Mouse (Mus musculus) neural tube, embryonic 15.5 days (tissue): Measurements from ENCODE around the gene Jmy. TPM values are rescaled to one million over a fixed set of nuclear protein-coding genes. Genes with fewer than 3 reads are reported as not detected.

Experiments used
- ATAC-seq: fragments of 200-750 bp; cut with Nextera tagmentation; 2 replicates; pipeline ENCODE4 v1.8.0; 2017; ENCODE audit warnings: mild to moderate bottlenecking, moderate TSS enrichment, moderate library complexity; ENCODE audit not compliant: low FRiP score
- H3K27ac ChIP-seq: fragments of 300-500 bp; sonication (generic); replicated peaks from 2 replicates; pipeline ENCODE4 v1.5.1; 2015; ENCODE audit warnings: mild to moderate bottlenecking, inconsistent platforms
- H3K27me3 ChIP-seq: fragments of 300-500 bp; sonication (generic); replicated peaks from 2 replicates; pipeline ENCODE4 v1.6.1; 2015; ENCODE audit warnings: inconsistent platforms
- H3K36me3 ChIP-seq: fragments of 300-500 bp; sonication (generic); 2 replicates; pipeline ENCODE4 v1.6.1; 2015; ENCODE audit warnings: inconsistent platforms
- H3K4me1 ChIP-seq: fragments of 300-500 bp; sonication (generic); 2 replicates; pipeline ENCODE4 v1.6.1; 2015; ENCODE audit warnings: inconsistent platforms
- H3K4me2 ChIP-seq: fragments of 300-500 bp; sonication (generic); 2 replicates; pipeline ENCODE4 v1.6.1; 2015; ENCODE audit warnings: inconsistent platforms, mild to moderate bottlenecking, moderate library complexity
- H3K4me3 ChIP-seq: fragments of 300-500 bp; sonication (generic); replicated peaks from 2 replicates; pipeline ENCODE4 v1.5.1; 2015; ENCODE audit warnings: mild to moderate bottlenecking, inconsistent platforms
- H3K9ac ChIP-seq: fragments of 300-500 bp; sonication (generic); replicated peaks from 2 replicates; pipeline ENCODE4 v1.6.1; 2015; ENCODE audit warnings: mild to moderate bottlenecking, inconsistent platforms
- H3K9me3 ChIP-seq: fragments of 300-500 bp; sonication (generic); replicated peaks from 2 replicates; pipeline ENCODE4 v1.6.1; 2016; ENCODE audit warnings: inconsistent platforms
- WGBS: fragments of 180-500 bp; shearing (Covaris S2); methylation state at CpG from one replicate; pipeline ENCODE4 v1.1.7; 2015; ENCODE audit warnings: mixed read lengths; 5-methylcytosine and 5-hydroxymethylcytosine counted together
- polyA plus RNA-seq: library from polyadenylated mRNA; unstranded; fragments of >200 nt; fragmentation: Nextera tagmentation; extraction: Ambion mirVana; gene quantifications from 2 replicates; pipeline ENCODE4 v1.2.1, GENCODE M21; 2015

Gene Jmy
- polyA plus RNA-seq, 1 experiment from 2014 or later, result 6.6 TPM

- Histone ChIP-seq H3K9me3 (no peaks in the 10 kb centered on the region), H3K36me3 (peaks cover 32% of the 10 kb centered on the region), H3K27ac (no peak overlapping the region), H3K4me1 (no peaks in the 10 kb centered on the region), H3K9ac (no peak overlapping the region), H3K4me3 (no peak overlapping the region), H3K27me3 (no peaks in the 10 kb centered on the region), H3K4me2 (no peak overlapping the region)
- 94% methylated on average over 3 of the region's 3 CpGs for WGBS
- peak; percentile 65; the same call in 1 of the 2 replicates for ATAC-seq
Observed at GRCm38 (mm10) chr13:93440167-93440566, 59.4 kb downstream of the Jmy start.

DNA sequence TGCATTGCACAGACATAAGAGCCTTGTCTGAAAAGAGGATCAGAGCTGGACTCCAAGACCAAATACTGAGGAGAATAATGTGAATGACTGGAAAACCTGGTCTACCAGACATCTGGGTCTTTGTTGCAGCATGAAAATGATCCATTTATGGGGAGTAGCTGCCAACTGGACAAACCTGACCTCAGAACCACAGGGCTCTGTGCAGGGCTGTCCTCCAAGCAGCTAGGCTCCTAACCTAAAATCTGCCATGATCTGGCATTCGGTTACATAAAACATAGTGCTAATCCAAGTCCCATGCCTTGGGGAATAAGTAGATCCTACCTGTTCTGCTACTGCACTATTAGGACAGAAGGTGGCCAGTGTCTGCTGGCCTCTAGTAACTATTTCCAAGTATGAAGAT, 70.4 kb downstream of the Jmy start:
- Histone ChIP-seq H3K27me3 (no peaks in the 10 kb centered on the region), H3K9ac (no peak overlapping the region), H3K36me3 (peaks cover 2% of the 10 kb centered on the region), H3K4me2 (no peak overlapping the region), H3K9me3 (no peaks in the 10 kb centered on the region), H3K4me1 (no peaks in the 10 kb centered on the region), H3K4me3 (no peak overlapping the region), H3K27ac (no peak overlapping the region)
- no peak for ATAC-seq
- 98% methylated on average over 1 of the region's 1 CpGs for whole genome bisulfite sequencing

DNA sequence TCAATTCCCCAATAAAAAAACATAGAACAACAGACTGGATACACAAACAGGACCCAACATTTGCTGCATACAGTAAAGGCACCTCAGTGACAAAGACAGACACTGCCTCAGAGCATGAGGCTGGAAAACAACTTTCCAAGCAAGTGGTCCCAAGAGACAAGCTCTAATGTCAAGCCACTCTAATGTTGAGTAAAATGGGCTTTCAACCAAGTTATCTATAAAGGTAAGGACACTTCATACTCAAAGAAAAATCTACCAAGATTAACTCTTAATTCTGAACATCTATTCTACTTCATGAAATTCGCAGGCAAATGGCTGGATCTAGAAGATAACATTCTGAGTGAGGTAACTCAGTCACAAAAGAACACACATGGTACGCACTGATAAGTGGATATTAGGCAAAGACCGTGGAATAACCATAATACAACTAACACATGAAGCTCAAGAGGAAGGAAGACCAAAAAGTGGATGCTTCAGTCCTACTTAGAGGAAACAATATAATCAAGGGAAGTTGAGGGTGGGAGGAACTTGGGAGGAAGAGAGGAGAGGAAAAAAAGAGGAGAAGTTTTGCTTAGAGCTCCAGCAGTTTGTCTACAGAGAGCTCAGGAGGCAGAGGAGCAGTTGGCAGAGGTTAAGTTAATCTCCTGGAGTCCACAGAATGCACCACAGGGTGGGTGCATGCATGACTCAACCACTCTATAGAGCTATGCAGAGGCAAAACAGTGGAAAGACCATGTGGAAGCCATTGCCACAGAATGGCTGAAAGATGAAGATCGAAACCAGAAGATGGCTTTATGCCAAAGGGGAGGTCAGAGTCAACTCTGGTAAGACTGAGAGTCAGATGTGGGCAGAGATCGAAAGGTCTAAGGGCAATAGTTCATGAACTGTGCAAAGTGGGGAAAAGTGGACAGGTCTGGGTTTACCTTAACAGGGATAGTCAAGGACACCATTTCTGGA, 71.4 kb downstream of the Jmy start:
- WGBS, result 97% methylated on average over 5 of the region's 5 CpGs
- ATAC-seq, result no peak

DNA sequence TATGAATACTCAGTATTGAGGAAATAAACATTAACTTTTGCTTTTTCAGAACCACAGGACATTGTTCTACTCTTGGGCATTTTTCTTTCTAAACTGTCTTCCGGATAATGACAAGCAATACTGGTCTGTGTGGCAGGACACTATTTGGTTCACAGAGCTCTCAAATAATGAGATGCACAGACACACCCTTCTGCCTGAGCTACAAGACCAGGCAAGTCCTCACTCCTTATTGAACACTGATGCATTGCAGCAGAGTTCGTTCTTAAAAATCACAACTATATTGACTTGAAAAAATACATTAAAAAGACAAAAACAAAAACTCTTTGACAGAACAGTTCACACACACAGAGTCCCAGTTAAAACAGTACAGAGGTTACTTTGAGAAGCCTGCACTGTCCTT, 76.4 kb downstream of the Jmy start:
- 88% methylated on average over 2 of the region's 2 CpGs for WGBS
- ATAC-seq, result no peak

More for the DNA sequence above, 71.4 kb downstream of the Jmy start:
- no peak overlapping the region for H3K9ac ChIP-seq
- H3K27ac ChIP-seq, result no peak overlapping the region
- no peaks in the 10 kb centered on the region for H3K27me3 ChIP-seq
- no peaks in the 10 kb centered on the region for H3K4me1 ChIP-seq
- H3K9me3 ChIP-seq, result no peaks in the 10 kb centered on the region
- no peak overlapping the region for H3K4me2 ChIP-seq
- no peak overlapping the region for H3K4me3 ChIP-seq
- no peaks in the 10 kb centered on the region; the same call in 1 of the 2 replicates for H3K36me3 ChIP-seq

GRCm38 (mm10) chr13:93419779-93420178, 79.8 kb downstream of the Jmy start:
- Histone ChIP-seq H3K9ac (no peak overlapping the region), H3K4me2 (no peak overlapping the region), H3K36me3 (no peaks in the 10 kb centered on the region; the same call in 1 of the 2 replicates), H3K27me3 (no peaks in the 10 kb centered on the region), H3K27ac (no peak overlapping the region), H3K9me3 (no peaks in the 10 kb centered on the region), H3K4me1 (peaks cover 4% of the 10 kb centered on the region; the same call in 1 of the 2 replicates), H3K4me3 (no peak overlapping the region)
- WGBS, result 41% methylated on average over 2 of the region's 2 CpGs
- no peak for ATAC-seq

More for the DNA sequence above, 76.4 kb downstream of the Jmy start:
- H3K9me3 ChIP-seq, result no peaks in the 10 kb centered on the region
- peaks cover 4% of the 10 kb centered on the region; the same call in 1 of the 2 replicates for H3K4me1 ChIP-seq
- no peak overlapping the region for H3K4me3 ChIP-seq
- no peak overlapping the region for H3K4me2 ChIP-seq
- no peaks in the 10 kb centered on the region for H3K27me3 ChIP-seq
- H3K27ac ChIP-seq, result no peak overlapping the region
- no peak overlapping the region for H3K9ac ChIP-seq
- no peaks in the 10 kb centered on the region for H3K36me3 ChIP-seq

GRCm38 (mm10) chr13:93418292-93418691, 81.3 kb downstream of the Jmy start:
- no peaks in the 10 kb centered on the region for H3K27me3 ChIP-seq
- 90% methylated on average over 2 of the region's 2 CpGs for WGBS
- no peak overlapping the region for H3K27ac ChIP-seq
- no peak overlapping the region for H3K9ac ChIP-seq
- peaks cover 4% of the 10 kb centered on the region; the same call in 1 of the 2 replicates for H3K4me1 ChIP-seq
- no peak for ATAC-seq
- no peak overlapping the region for H3K4me3 ChIP-seq
- no peaks in the 10 kb centered on the region for H3K9me3 ChIP-seq
- no peak overlapping the region for H3K4me2 ChIP-seq
- H3K36me3 ChIP-seq, result no peaks in the 10 kb centered on the region; the same call in 1 of the 2 replicates

DNA sequence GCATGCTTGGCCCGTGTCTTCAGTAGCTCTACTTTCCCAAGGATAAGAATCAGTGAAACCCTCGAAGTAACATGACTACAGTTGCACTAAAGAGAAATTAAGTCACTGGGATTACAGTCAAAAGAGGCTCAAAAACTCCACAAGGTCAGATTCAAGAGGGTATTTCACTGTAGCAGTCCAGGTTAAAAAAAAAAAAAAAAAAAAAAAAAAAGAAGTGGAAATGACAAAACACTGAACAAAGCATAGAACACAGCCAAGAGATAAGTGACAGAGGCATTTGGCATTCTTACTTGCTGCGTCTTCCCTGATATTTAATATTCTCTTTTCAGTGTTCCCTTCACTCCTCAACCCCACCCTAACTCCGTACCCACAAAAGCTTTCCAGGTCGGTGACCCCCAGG, 84.6 kb downstream of the Jmy start:
- Histone ChIP-seq H3K9ac (no peak overlapping the region), H3K27ac (no peak overlapping the region), H3K27me3 (no peaks in the 10 kb centered on the region), H3K36me3 (no peaks in the 10 kb centered on the region; the same call in 1 of the 2 replicates), H3K4me1 (peaks cover 4% of the 10 kb centered on the region; the same call in 1 of the 2 replicates), H3K4me3 (no peak overlapping the region), H3K4me2 (no peak overlapping the region), H3K9me3 (no peaks in the 10 kb centered on the region)
- 94% methylated on average over 5 of the region's 5 CpGs for WGBS
- no peak for ATAC-seq

DNA sequence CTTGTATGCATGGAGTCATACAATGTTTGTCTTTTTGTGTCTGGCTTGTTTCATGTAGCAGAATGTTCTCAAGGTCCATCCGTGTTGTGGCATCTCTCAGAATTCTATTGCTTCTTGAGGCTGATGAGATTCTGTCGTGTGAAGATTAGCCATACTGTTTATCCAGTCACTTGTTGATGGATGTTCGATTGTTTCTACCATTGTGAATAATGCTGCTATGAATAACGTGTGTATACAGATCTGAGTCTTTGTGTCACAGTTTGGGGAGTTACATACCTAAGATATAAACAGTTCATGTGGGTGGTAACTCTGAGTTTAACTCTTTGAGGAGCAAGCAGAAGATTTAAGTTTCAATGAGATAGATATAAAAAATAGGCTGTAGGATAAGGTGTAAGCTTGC, 89.3 kb downstream of the Jmy start:
- 87% methylated on average over 4 of the region's 4 CpGs for WGBS
- Histone ChIP-seq H3K27me3 (no peaks in the 10 kb centered on the region), H3K36me3 (peaks cover 13% of the 10 kb centered on the region; the same call in 1 of the 2 replicates), H3K9me3 (no peaks in the 10 kb centered on the region), H3K9ac (no peak overlapping the region), H3K4me1 (no peaks in the 10 kb centered on the region), H3K4me3 (no peak overlapping the region), H3K4me2 (no peak overlapping the region), H3K27ac (no peak overlapping the region)
- no peak for ATAC-seq

- no peaks in the 10 kb centered on the region for H3K9me3 ChIP-seq
- H3K4me2 ChIP-seq, result no peak overlapping the region
- H3K36me3 ChIP-seq, result peaks cover 15% of the 10 kb centered on the region
- H3K27me3 ChIP-seq, result no peaks in the 10 kb centered on the region
- no peaks in the 10 kb centered on the region for H3K4me1 ChIP-seq
- no peak for ATAC-seq
- no peak overlapping the region for H3K4me3 ChIP-seq
- no peak overlapping the region for H3K9ac ChIP-seq
- 90% methylated on average over 5 of the region's 5 CpGs for WGBS
- no peak overlapping the region for H3K27ac ChIP-seq
Observed at GRCm38 (mm10) chr13:93406855-93407254, 92.8 kb downstream of the Jmy start.

- Histone ChIP-seq H3K27ac (no peak overlapping the region), H3K27me3 (no peaks in the 10 kb centered on the region), H3K9ac (no peak overlapping the region), H3K4me2 (no peak overlapping the region), H3K36me3 (peaks cover 17% of the 10 kb centered on the region), H3K4me1 (no peaks in the 10 kb centered on the region), H3K9me3 (no peaks in the 10 kb centered on the region), H3K4me3 (no peak overlapping the region)
- ATAC-seq, result no peak
- WGBS, result 95% methylated on average over 7 of the region's 7 CpGs
Observed at GRCm38 (mm10) chr13:93401947-93402346, 97.7 kb downstream of the Jmy start.

- H3K4me1 ChIP-seq, result no peaks in the 10 kb centered on the region
- H3K9me3 ChIP-seq, result no peaks in the 10 kb centered on the region
- peaks cover 24% of the 10 kb centered on the region for H3K36me3 ChIP-seq
- ATAC-seq, result no peak
- H3K4me3 ChIP-seq, result no peak overlapping the region
- H3K9ac ChIP-seq, result no peak overlapping the region
- 84% methylated on average over 5 of the region's 5 CpGs for WGBS
- no peak overlapping the region for H3K4me2 ChIP-seq
- H3K27me3 ChIP-seq, result no peaks in the 10 kb centered on the region
- H3K27ac ChIP-seq, result no peak overlapping the region
Observed at GRCm38 (mm10) chr13:93399710-93400216, 99.8 kb downstream of the Jmy start.

GRCm38 (mm10) chr13:93389242-93389625, 110.4 kb downstream of the Jmy start:
- ATAC-seq, result no peak

More at GRCm38 (mm10) chr13:93389242-93389625, 110.4 kb downstream of the Jmy start:
- Histone ChIP-seq H3K9ac (no peak overlapping the region), H3K4me3 (no peak overlapping the region), H3K27ac (0 out of 2 replicates have a peak overlapping the region, but pooled peaks have one; percentile 18), H3K36me3 (peaks cover 13% of the 10 kb centered on the region), H3K27me3 (no peaks in the 10 kb centered on the region), H3K9me3 (no peaks in the 10 kb centered on the region), H3K4me2 (no peak overlapping the region), H3K4me1 (no peaks in the 10 kb centered on the region)
- 35% methylated on average over 2 of the region's 2 CpGs for WGBS
